Mouse (Mus musculus): ENCODE data around the gene Fam187b.

GRCm38 (mm10) chr7:30971901-30972300 lies 1.7 kb upstream of the Fam187b start:
- TF ChIP-seq MAX (IDR thresholded peaks at IDR 0.05) (no peak), CTCF (IDR thresholded peaks at IDR 0.05; ENCODE audit: control insufficient read depth, insufficient read depth, insufficient read length) (no peak)

All from C2C12 (cell line).